Mouse (Mus musculus): Measurements from ENCODE around the gene Tollip. TPM values are rescaled to one million over a fixed set of nuclear protein-coding genes. Genes with fewer than 3 reads are reported as not detected.

The Tollip gene
- total and polyA plus RNA-seq, 3 experiments: 52.6 to 55.5 (median 53.6) TPM

GRCm38 (mm10) chr7:141951821-141952220 lies 33.5 kb upstream of the Tollip start:
- Histone ChIP-seq H3K9me3 (replicated peaks) (peaks cover 15% of the 10 kb centered on the region), H3K36me3 (replicated peaks) (no peaks in the 10 kb centered on the region), H3K27me3 (ENCODE audit: insufficient read depth, low read length) (peaks cover 5% of the 10 kb centered on the region; the same call in 1 of the 2 replicates), H3K4me3 (ENCODE audit: low read depth, low read length) (no peak overlapping the region), H3K4me1 (ENCODE audit: insufficient read depth, low read depth, low read length) (no peaks in the 10 kb centered on the region)
- ATAC-seq (ENCODE audit: extremely low read depth, insufficient number of reproducible peaks, low FRiP score, poor library complexity, severe bottlenecking) (no peak), DNase-seq (ENCODE audit: low spot score) (no peak)
- TF ChIP-seq POLR2AphosphoS5 (IDR thresholded peaks at IDR 0.05; ENCODE audit: insufficient replicate concordance, low read depth, low read length) (no peak), GATA2 (IDR thresholded peaks at IDR 0.05; ENCODE audit: borderline replicate concordance, low read depth, low read length) (no peak), GATA1 (IDR thresholded peaks at IDR 0.05; ENCODE audit: borderline replicate concordance, low read length) (no peak), CTCF (IDR thresholded peaks at IDR 0.05; ENCODE audit: low read depth, low read length) (no peak), TAL1 (conservative IDR thresholded peaks at IDR 0.05; ENCODE audit: low read depth, low read length) (no peak)

- Histone ChIP-seq H3K36me3 (replicated peaks) (no peaks in the 10 kb centered on the region), H3K4me1 (ENCODE audit: insufficient read depth, low read depth, low read length) (no peaks in the 10 kb centered on the region), H3K27me3 (ENCODE audit: insufficient read depth, low read length) (peaks cover 3% of the 10 kb centered on the region), H3K4me3 (ENCODE audit: low read depth, low read length) (0 out of 2 replicates have a peak overlapping the region, but pooled peaks have one; percentile 9), H3K9me3 (replicated peaks) (peaks cover 15% of the 10 kb centered on the region)
- DNase-seq (ENCODE audit: low spot score) (no peak), ATAC-seq (ENCODE audit: extremely low read depth, insufficient number of reproducible peaks, low FRiP score, poor library complexity, severe bottlenecking) (no peak)
- TF ChIP-seq GATA2 (IDR thresholded peaks at IDR 0.05; ENCODE audit: borderline replicate concordance, low read depth, low read length): no peak
- no peak for TF ChIP-seq GATA1 (IDR thresholded peaks at IDR 0.05; ENCODE audit: borderline replicate concordance, low read length)
- no peak for TF ChIP-seq POLR2AphosphoS5 (IDR thresholded peaks at IDR 0.05; ENCODE audit: insufficient replicate concordance, low read depth, low read length)
- TF ChIP-seq CTCF (IDR thresholded peaks at IDR 0.05; ENCODE audit: low read depth, low read length): no peak
- TF ChIP-seq TAL1 (conservative IDR thresholded peaks at IDR 0.05; ENCODE audit: low read depth, low read length): no peak
Observed at GRCm38 (mm10) chr7:141950104-141951013, 32.1 kb upstream of the Tollip start.

DNA sequence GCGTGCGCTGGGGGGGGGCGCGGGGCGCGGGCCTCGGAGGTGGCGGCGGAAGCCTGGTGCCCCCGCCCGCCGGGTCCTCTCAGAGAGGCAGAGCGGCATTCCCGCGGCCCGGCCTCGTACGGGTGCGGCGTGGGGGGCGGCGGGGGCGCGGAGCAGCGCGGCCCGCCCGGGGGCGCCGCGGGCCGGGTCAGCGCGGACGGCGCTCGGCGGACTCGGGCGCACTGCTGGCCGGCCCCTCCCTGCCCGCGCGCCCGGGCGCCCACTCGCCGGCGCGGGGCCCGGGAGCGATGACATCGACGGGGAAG lies 31.4 kb upstream of the Tollip start:
- no peak for ATAC-seq (ENCODE audit: extremely low read depth, insufficient number of reproducible peaks, low FRiP score, poor library complexity, severe bottlenecking)
- no peaks in the 10 kb centered on the region for H3K4me1 ChIP-seq (ENCODE audit: insufficient read depth, low read depth, low read length)
- H3K36me3 ChIP-seq (replicated peaks): no peaks in the 10 kb centered on the region
- peaks cover 3% of the 10 kb centered on the region; the same call in 1 of the 2 replicates for H3K27me3 ChIP-seq (ENCODE audit: insufficient read depth, low read length)
- no peak for DNase-seq (ENCODE audit: low spot score)
- peaks cover 15% of the 10 kb centered on the region for H3K9me3 ChIP-seq (replicated peaks)
- no peak overlapping the region for H3K4me3 ChIP-seq (ENCODE audit: low read depth, low read length)
- TF ChIP-seq POLR2AphosphoS5 (IDR thresholded peaks at IDR 0.05; ENCODE audit: insufficient replicate concordance, low read depth, low read length): no peak
- TF ChIP-seq TAL1 (conservative IDR thresholded peaks at IDR 0.05; ENCODE audit: low read depth, low read length): no peak
- no peak for TF ChIP-seq GATA2 (IDR thresholded peaks at IDR 0.05; ENCODE audit: borderline replicate concordance, low read depth, low read length)
- no peak for TF ChIP-seq GATA1 (IDR thresholded peaks at IDR 0.05; ENCODE audit: borderline replicate concordance, low read length)
- no peak for TF ChIP-seq CTCF (IDR thresholded peaks at IDR 0.05; ENCODE audit: low read depth, low read length)

DNA sequence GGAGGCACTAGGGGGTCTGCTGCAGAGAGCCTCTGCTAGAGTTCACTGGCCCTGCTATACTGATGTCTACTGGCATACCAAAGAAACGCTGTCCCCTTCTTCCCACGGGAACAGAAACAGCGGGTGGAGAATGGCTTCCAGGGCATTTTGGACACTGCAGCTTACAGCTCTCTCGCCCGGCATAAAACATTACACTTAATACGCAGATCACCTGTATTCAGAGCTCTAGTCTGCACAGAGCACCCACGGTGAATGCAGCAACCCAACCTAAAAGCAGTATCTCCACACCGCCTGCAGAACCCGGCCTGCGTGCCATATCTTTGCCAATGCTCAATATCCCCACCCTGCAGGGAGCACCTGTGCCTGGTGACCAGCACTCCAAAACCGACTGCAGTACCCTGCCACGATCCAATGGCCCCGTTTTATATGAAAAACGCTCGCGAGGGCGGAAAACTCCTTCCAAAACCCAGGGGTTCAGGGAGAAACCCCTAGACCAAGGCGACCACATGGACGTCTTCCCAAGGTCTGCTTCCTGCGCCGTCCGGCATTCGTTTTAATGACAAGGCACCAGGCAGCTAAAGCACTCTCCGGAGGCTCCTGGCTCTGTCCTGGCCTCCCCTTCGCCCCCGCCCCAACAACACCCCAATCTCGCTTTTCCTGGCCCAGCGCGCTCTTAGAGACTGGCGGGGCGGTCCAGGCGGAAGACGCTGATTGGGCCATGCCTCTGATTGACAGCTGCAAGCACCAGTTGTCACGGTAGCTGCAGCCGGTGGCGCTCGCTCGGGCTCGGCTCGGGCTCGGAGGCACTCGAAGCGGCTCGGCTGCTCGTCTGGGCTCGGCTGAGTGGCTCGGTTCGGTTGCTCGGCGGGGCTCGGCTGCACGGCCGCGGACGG lies 30.8 kb upstream of the Tollip start, which contains the start of gene Brsk2:
Brsk2 (plus strand) TSS at position 846 of the 893 bp plus-strand sequence.
- no peak for DNase-seq (ENCODE audit: low spot score)
- no peaks in the 10 kb centered on the region for H3K36me3 ChIP-seq (replicated peaks)
- H3K9me3 ChIP-seq (replicated peaks): peaks cover 15% of the 10 kb centered on the region
- no peaks in the 10 kb centered on the region for H3K4me1 ChIP-seq (ENCODE audit: insufficient read depth, low read depth, low read length)
- TF ChIP-seq POLR2AphosphoS5 (IDR thresholded peaks at IDR 0.05; ENCODE audit: insufficient replicate concordance, low read depth, low read length) (no peak), CTCF (IDR thresholded peaks at IDR 0.05; ENCODE audit: low read depth, low read length) (no peak)
- no peak for ATAC-seq (ENCODE audit: extremely low read depth, insufficient number of reproducible peaks, low FRiP score, poor library complexity, severe bottlenecking)
- peaks cover 3% of the 10 kb centered on the region; the same call in 1 of the 2 replicates for H3K27me3 ChIP-seq (ENCODE audit: insufficient read depth, low read length)
- H3K4me3 ChIP-seq (ENCODE audit: low read depth, low read length): peak within 1 kb of the TSS; percentile 9; the same call in 1 of the 2 replicates

- TF ChIP-seq CTCF (IDR thresholded peaks at IDR 0.05; ENCODE audit: low read depth, low read length) (no peak), TAL1 (conservative IDR thresholded peaks at IDR 0.05; ENCODE audit: low read depth, low read length) (no peak), GATA1 (IDR thresholded peaks at IDR 0.05; ENCODE audit: borderline replicate concordance, low read length) (no peak), GATA2 (IDR thresholded peaks at IDR 0.05; ENCODE audit: borderline replicate concordance, low read depth, low read length) (no peak), POLR2AphosphoS5 (IDR thresholded peaks at IDR 0.05; ENCODE audit: insufficient replicate concordance, low read depth, low read length) (no peak)
- DNase-seq (ENCODE audit: low spot score) (no peak), ATAC-seq (ENCODE audit: extremely low read depth, insufficient number of reproducible peaks, low FRiP score, poor library complexity, severe bottlenecking) (no peak)
- no peaks in the 10 kb centered on the region for H3K4me1 ChIP-seq (ENCODE audit: insufficient read depth, low read depth, low read length)
- no peak overlapping the region for H3K4me3 ChIP-seq (ENCODE audit: low read depth, low read length)
- H3K27me3 ChIP-seq (ENCODE audit: insufficient read depth, low read length): peaks cover 3% of the 10 kb centered on the region; the same call in 1 of the 2 replicates
- H3K36me3 ChIP-seq (replicated peaks): no peaks in the 10 kb centered on the region
- H3K9me3 ChIP-seq (replicated peaks): peaks cover 15% of the 10 kb centered on the region
Observed at GRCm38 (mm10) chr7:141948045-141948444, 29.7 kb upstream of the Tollip start.

- H3K36me3 ChIP-seq (replicated peaks): no peaks in the 10 kb centered on the region
- no peak for TF ChIP-seq TAL1 (conservative IDR thresholded peaks at IDR 0.05; ENCODE audit: low read depth, low read length)
- no peak for TF ChIP-seq GATA1 (IDR thresholded peaks at IDR 0.05; ENCODE audit: borderline replicate concordance, low read length)
- no peak for TF ChIP-seq GATA2 (IDR thresholded peaks at IDR 0.05; ENCODE audit: borderline replicate concordance, low read depth, low read length)
- TF ChIP-seq POLR2AphosphoS5 (IDR thresholded peaks at IDR 0.05; ENCODE audit: insufficient replicate concordance, low read depth, low read length): no peak
- TF ChIP-seq CTCF (IDR thresholded peaks at IDR 0.05; ENCODE audit: low read depth, low read length): no peak
- no peaks in the 10 kb centered on the region for H3K4me1 ChIP-seq (ENCODE audit: insufficient read depth, low read depth, low read length)
- H3K4me3 ChIP-seq (ENCODE audit: low read depth, low read length): no peak overlapping the region
- ATAC-seq (ENCODE audit: extremely low read depth, insufficient number of reproducible peaks, low FRiP score, poor library complexity, severe bottlenecking): no peak
- H3K27me3 ChIP-seq (ENCODE audit: insufficient read depth, low read length): peaks cover 3% of the 10 kb centered on the region; the same call in 1 of the 2 replicates
- peaks cover 15% of the 10 kb centered on the region for H3K9me3 ChIP-seq (replicated peaks)
- no peak for DNase-seq (ENCODE audit: low spot score)
Observed at GRCm38 (mm10) chr7:141947512-141947911, 29.2 kb upstream of the Tollip start.
